Mouse (Mus musculus) midbrain, embryonic 15.5 days (tissue): ENCODE data around the gene Pogk. TPM values are rescaled to one million over a fixed set of nuclear protein-coding genes. Genes with fewer than 3 reads are reported as not detected.
A peak's percentile ranks its signal among the peaks of the same experiment; 100 is the strongest.

Experiments
- ATAC-seq: fragments of 200-750 bp; cut with Nextera tagmentation; replicated peaks from 2 replicates; pipeline ENCODE4 v1.8.0; 2017; ENCODE audit warnings: moderate TSS enrichment
- H3K27ac ChIP-seq: fragments of 300-500 bp; sonication (generic); 2 replicates; pipeline ENCODE4 v1.5.1; 2015; ENCODE audit warnings: mild to moderate bottlenecking, inconsistent platforms
- H3K27me3 ChIP-seq: fragments of 300-500 bp; sonication (generic); replicated peaks from 2 replicates; pipeline ENCODE4 v1.6.1; 2015; ENCODE audit warnings: inconsistent platforms
- H3K36me3 ChIP-seq: fragments of 300-500 bp; sonication (generic); replicated peaks from 2 replicates; pipeline ENCODE4 v1.6.1; 2015; ENCODE audit warnings: inconsistent platforms
- H3K4me1 ChIP-seq: fragments of 300-500 bp; sonication (generic); 2 replicates; pipeline ENCODE4 v1.6.1; 2015; ENCODE audit warnings: inconsistent platforms
- H3K4me2 ChIP-seq: fragments of 300-500 bp; sonication (generic); 2 replicates; pipeline ENCODE4 v1.6.1; 2015; ENCODE audit warnings: inconsistent platforms, mild to moderate bottlenecking, moderate library complexity
- H3K4me3 ChIP-seq: fragments of 300-500 bp; sonication (generic); 2 replicates; pipeline ENCODE4 v1.5.1; 2015; ENCODE audit warnings: mild to moderate bottlenecking, inconsistent platforms
- H3K9ac ChIP-seq: fragments of 300-500 bp; sonication (generic); 2 replicates; pipeline ENCODE4 v1.6.1; 2015; ENCODE audit warnings: mild to moderate bottlenecking, inconsistent platforms
- H3K9me3 ChIP-seq: fragments of 300-500 bp; sonication (generic); 2 replicates; pipeline ENCODE4 v1.6.1; 2016; ENCODE audit warnings: inconsistent platforms
- WGBS: fragments of 180-500 bp; shearing (Covaris S2); methylation state at CpG from one replicate; pipeline ENCODE4 v1.1.7; 2015; ENCODE audit warnings: mixed read lengths; 5-methylcytosine and 5-hydroxymethylcytosine counted together
- polyA plus RNA-seq: library from polyadenylated mRNA; unstranded; fragments of >200 nt; fragmentation: Nextera tagmentation; extraction: Ambion mirVana; gene quantifications from 2 replicates; pipeline ENCODE4 v1.2.1, GENCODE M21; 2015

Pogk gene
- polyA plus RNA-seq = 36.7 and 41.3 TPM in 2 replicates

GRCm38 (mm10) chr1:166409701-166410220 is at the start of gene Pogk:
Gene Pogk (minus strand): TSS chr1:166409863.
- ATAC-seq = peak; percentile 94
- Histone ChIP-seq H3K27ac (peak within 1 kb of the TSS; percentile 87), H3K9me3 (no peaks in the 10 kb centered on the region), H3K9ac (peak within 1 kb of the TSS; percentile 83), H3K4me3 (peak within 1 kb of the TSS; percentile 82), H3K27me3 (no peaks in the 10 kb centered on the region), H3K36me3 (peaks cover 7% of the 10 kb centered on the region; the same call in 1 of the 2 replicates), H3K4me1 (peaks cover 24% of the 10 kb centered on the region), H3K4me2 (peak within 1 kb of the TSS; percentile 83)
- 4% methylated on average over 44 of the region's 49 CpGs for WGBS

- Histone ChIP-seq H3K9me3 (no peaks in the 10 kb centered on the region), H3K27ac (no peak overlapping the region), H3K4me2 (no peak overlapping the region), H3K9ac (no peak overlapping the region), H3K36me3 (no peaks in the 10 kb centered on the region), H3K4me1 (no peaks in the 10 kb centered on the region), H3K4me3 (no peak overlapping the region), H3K27me3 (no peaks in the 10 kb centered on the region)
- no peak for ATAC-seq
- WGBS = 91% methylated on average over 3 of the region's 3 CpGs
Measured at GRCm38 (mm10) chr1:166441992-166442391, 32.3 kb upstream of the Pogk start.

- no peaks in the 10 kb centered on the region for H3K4me1 ChIP-seq
- H3K9ac ChIP-seq = no peak overlapping the region
- no peak overlapping the region for H3K4me3 ChIP-seq
- H3K4me2 ChIP-seq = no peak overlapping the region
- no peaks in the 10 kb centered on the region for H3K27me3 ChIP-seq
- no peaks in the 10 kb centered on the region for H3K9me3 ChIP-seq
- H3K27ac ChIP-seq = no peak overlapping the region
- 66% methylated on average over 6 of the region's 6 CpGs for WGBS
- no peaks in the 10 kb centered on the region for H3K36me3 ChIP-seq
- ATAC-seq = no peak
Measured at GRCm38 (mm10) chr1:166439426-166439825, 29.8 kb upstream of the Pogk start.

- Histone ChIP-seq H3K4me1 (no peaks in the 10 kb centered on the region), H3K4me2 (no peak overlapping the region), H3K9ac (no peak overlapping the region), H3K36me3 (no peaks in the 10 kb centered on the region), H3K9me3 (no peaks in the 10 kb centered on the region), H3K27me3 (no peaks in the 10 kb centered on the region), H3K4me3 (no peak overlapping the region), H3K27ac (no peak overlapping the region)
- 65% methylated on average over 10 of the region's 10 CpGs for WGBS
- ATAC-seq = no peak; the same call in 1 of the 2 replicates
Measured at GRCm38 (mm10) chr1:166429809-166430431, 20.3 kb upstream of the Pogk start.

GRCm38 (mm10) chr1:166429053-166429452 is 19.4 kb upstream of the Pogk start:
- H3K27me3 ChIP-seq = no peaks in the 10 kb centered on the region
- no peaks in the 10 kb centered on the region for H3K9me3 ChIP-seq
- H3K27ac ChIP-seq = no peak overlapping the region
- no peak overlapping the region for H3K4me2 ChIP-seq
- H3K4me1 ChIP-seq = no peaks in the 10 kb centered on the region
- no peaks in the 10 kb centered on the region for H3K36me3 ChIP-seq
- peak; percentile 85 for ATAC-seq
- 70% methylated on average over 3 of the region's 3 CpGs for WGBS
- no peak overlapping the region for H3K4me3 ChIP-seq
- no peak overlapping the region for H3K9ac ChIP-seq

DNA sequence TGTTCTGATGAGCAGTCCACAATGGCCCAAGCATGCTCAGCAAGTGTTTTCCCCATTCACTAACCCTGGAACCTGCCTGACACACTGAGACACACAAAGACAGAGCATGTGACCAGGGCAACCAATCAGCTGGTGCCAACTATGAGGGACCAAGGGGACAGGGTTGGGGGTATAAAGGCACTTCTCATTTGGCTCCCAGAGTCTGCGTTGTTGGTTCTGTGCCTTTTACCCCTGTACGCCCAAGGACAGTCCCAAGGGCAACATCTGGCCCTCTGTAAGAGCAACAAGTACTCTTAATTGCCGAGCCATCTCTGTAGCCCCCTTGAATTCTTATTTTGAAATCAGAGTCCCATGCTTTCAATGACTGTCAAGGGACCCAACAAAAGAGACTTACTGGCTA is 2.6 kb upstream of the Pogk start:
- Histone ChIP-seq H3K4me1 (peaks cover 19% of the 10 kb centered on the region), H3K27ac (no peak overlapping the region), H3K4me2 (no peak overlapping the region), H3K36me3 (no peaks in the 10 kb centered on the region), H3K9ac (no peak overlapping the region), H3K9me3 (no peaks in the 10 kb centered on the region), H3K4me3 (no peak overlapping the region), H3K27me3 (no peaks in the 10 kb centered on the region)
- WGBS = 92% methylated on average over 3 of the region's 3 CpGs
- ATAC-seq = no peak

GRCm38 (mm10) chr1:166411541-166411940 is 1.9 kb upstream of the Pogk start:
- H3K27ac ChIP-seq = no peak overlapping the region
- no peak overlapping the region for H3K4me2 ChIP-seq
- no peaks in the 10 kb centered on the region for H3K27me3 ChIP-seq
- H3K4me1 ChIP-seq = peaks cover 24% of the 10 kb centered on the region
- H3K4me3 ChIP-seq = no peak overlapping the region
- ATAC-seq = no peak
- no peaks in the 10 kb centered on the region for H3K9me3 ChIP-seq
- H3K36me3 ChIP-seq = no peaks in the 10 kb centered on the region
- no peak overlapping the region for H3K9ac ChIP-seq
- WGBS = 100% methylated on average over 1 of the region's 1 CpGs

DNA sequence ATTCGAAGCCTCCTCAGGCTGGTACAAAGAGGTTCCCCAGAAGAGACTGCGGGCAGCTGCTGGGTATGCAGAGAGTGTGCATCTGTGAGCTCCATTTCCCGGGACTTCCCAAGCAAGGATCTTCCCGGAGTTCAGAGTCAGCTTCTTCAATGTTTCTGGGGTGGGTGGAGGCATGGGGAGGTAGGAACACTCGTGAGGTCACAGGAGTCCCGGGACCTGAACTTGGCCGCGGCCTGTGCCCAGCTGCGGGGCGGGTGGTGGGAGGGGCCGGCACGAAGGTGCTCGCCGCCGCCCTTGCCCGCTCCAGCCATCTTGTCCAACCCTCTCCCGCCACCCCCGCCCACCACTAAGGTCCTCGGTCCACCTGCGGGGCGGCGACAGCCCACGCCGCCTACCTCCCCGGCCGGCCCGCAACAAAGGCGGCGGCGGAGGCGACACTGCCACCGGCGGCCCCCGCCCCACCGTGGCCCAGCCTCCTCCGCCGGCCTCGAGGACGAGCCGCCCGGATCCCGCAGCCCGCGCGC is 424 bp downstream of the Pogk start:
- Histone ChIP-seq H3K27me3 (no peaks in the 10 kb centered on the region), H3K4me1 (peaks cover 24% of the 10 kb centered on the region), H3K9ac (peak overlapping the region; percentile 83), H3K36me3 (peaks cover 7% of the 10 kb centered on the region; the same call in 1 of the 2 replicates), H3K9me3 (no peaks in the 10 kb centered on the region), H3K4me2 (peak overlapping the region; percentile 83), H3K27ac (peak overlapping the region; percentile 87), H3K4me3 (peak overlapping the region; percentile 82)
- WGBS = 1% methylated on average over 21 of the region's 45 CpGs
- ATAC-seq = peak; percentile 86

- H3K36me3 ChIP-seq = peaks cover 31% of the 10 kb centered on the region
- no peak for ATAC-seq
- WGBS = 96% methylated on average over 3 of the region's 3 CpGs
Measured at GRCm38 (mm10) chr1:166403846-166404245, 5.8 kb downstream of the Pogk start.

GRCm38 (mm10) chr1:166402003-166402402 is 7.7 kb downstream of the Pogk start:
- no peak overlapping the region for H3K4me2 ChIP-seq
- H3K27ac ChIP-seq = no peak overlapping the region
- no peak overlapping the region for H3K9ac ChIP-seq
- no peak for ATAC-seq
- no peak overlapping the region for H3K4me3 ChIP-seq
- no peaks in the 10 kb centered on the region for H3K9me3 ChIP-seq
- 81% methylated on average over 4 of the region's 4 CpGs for WGBS
- H3K36me3 ChIP-seq = peaks cover 48% of the 10 kb centered on the region
- peaks cover 2% of the 10 kb centered on the region; the same call in 1 of the 2 replicates for H3K4me1 ChIP-seq
- no peaks in the 10 kb centered on the region for H3K27me3 ChIP-seq

More at GRCm38 (mm10) chr1:166403846-166404245, 5.8 kb downstream of the Pogk start:
- H3K4me1 ChIP-seq = peaks cover 19% of the 10 kb centered on the region
- no peak overlapping the region for H3K9ac ChIP-seq
- H3K4me2 ChIP-seq = no peak overlapping the region
- H3K4me3 ChIP-seq = no peak overlapping the region
- H3K27ac ChIP-seq = no peak overlapping the region
- H3K27me3 ChIP-seq = no peaks in the 10 kb centered on the region
- no peaks in the 10 kb centered on the region for H3K9me3 ChIP-seq

GRCm38 (mm10) chr1:166401455-166401854 is 8.2 kb downstream of the Pogk start:
- Histone ChIP-seq H3K4me2 (no peak overlapping the region), H3K36me3 (peaks cover 54% of the 10 kb centered on the region), H3K27me3 (no peaks in the 10 kb centered on the region), H3K4me3 (no peak overlapping the region), H3K4me1 (no peaks in the 10 kb centered on the region), H3K9me3 (no peaks in the 10 kb centered on the region), H3K9ac (no peak overlapping the region), H3K27ac (no peak overlapping the region)
- no peak for ATAC-seq

- Histone ChIP-seq H3K4me1 (no peaks in the 10 kb centered on the region), H3K27ac (no peak overlapping the region), H3K27me3 (no peaks in the 10 kb centered on the region), H3K36me3 (peaks cover 68% of the 10 kb centered on the region), H3K4me2 (no peak overlapping the region), H3K9ac (no peak overlapping the region), H3K9me3 (no peaks in the 10 kb centered on the region), H3K4me3 (no peak overlapping the region)
- 92% methylated on average over 6 of the region's 6 CpGs for WGBS
- no peak for ATAC-seq
Measured at GRCm38 (mm10) chr1:166396381-166396780, 13.3 kb downstream of the Pogk start.

DNA sequence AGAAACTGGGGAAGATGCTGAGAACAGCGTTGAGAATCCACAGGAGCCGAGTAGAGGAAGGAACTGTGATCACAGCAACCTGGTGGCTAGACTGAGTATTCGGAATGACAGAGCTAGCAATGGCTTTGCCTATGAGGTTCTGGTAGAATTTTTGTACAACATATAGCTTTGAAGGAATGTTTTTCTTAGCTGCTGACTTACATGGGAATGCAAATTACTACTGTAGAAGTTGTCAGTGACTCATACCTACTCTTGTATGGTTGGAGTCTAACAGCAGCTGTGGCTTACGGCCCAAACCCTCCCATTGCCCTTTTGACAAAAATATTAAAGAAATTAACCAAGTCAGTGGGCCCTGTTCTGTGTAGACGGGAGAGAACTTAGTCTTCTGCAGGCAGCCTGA is 14.0 kb downstream of the Pogk start:
- ATAC-seq = no peak
- no peak overlapping the region for H3K4me2 ChIP-seq
- H3K9ac ChIP-seq = no peak overlapping the region
- H3K4me3 ChIP-seq = no peak overlapping the region
- no peak overlapping the region for H3K27ac ChIP-seq
- no peaks in the 10 kb centered on the region for H3K4me1 ChIP-seq
- no peaks in the 10 kb centered on the region for H3K9me3 ChIP-seq
- no peaks in the 10 kb centered on the region for H3K27me3 ChIP-seq
- peaks cover 75% of the 10 kb centered on the region for H3K36me3 ChIP-seq
- WGBS = 89% methylated on average over 5 of the region's 5 CpGs
